Mouse (Mus musculus) ES-Bruce4 (cell line): ENCODE measurements around the gene Tep1. TPM values are rescaled to one million over a fixed set of nuclear protein-coding genes. Genes with fewer than 3 reads are reported as not detected.
"Not testable (repeated sequence)": the region's sequence is repeated elsewhere in the genome, so short reads cannot be mapped to it uniquely, and the experiment has no call there.

ENCODE experiments used
- H3K27ac ChIP-seq: 2 replicates; pipeline ENCODE4 v1.5.1; 2012; ENCODE audit warnings: low read length, inconsistent platforms; ENCODE audit not compliant: insufficient read depth
- H3K27me3 ChIP-seq: 2 replicates; pipeline ENCODE4 v1.6.1; 2012; ENCODE audit warnings: mild to moderate bottlenecking, low read length, inconsistent platforms; ENCODE audit not compliant: control insufficient read depth, poor library complexity, insufficient read depth, severe bottlenecking
- H3K36me3 ChIP-seq: 2 replicates; pipeline ENCODE4 v1.6.1; 2012; ENCODE audit warnings: inconsistent platforms, mild to moderate bottlenecking, low read length, moderate library complexity; ENCODE audit not compliant: control insufficient read depth, poor library complexity, insufficient read depth, severe bottlenecking
- H3K4me1 ChIP-seq: one replicate; pipeline ENCODE4 v1.8.1; 2011; ENCODE audit warnings: low read length; ENCODE audit not compliant: control insufficient read depth, insufficient read depth
- H3K4me3 ChIP-seq: 2 replicates; pipeline ENCODE4 v1.5.1; 2011; ENCODE audit warnings: low read depth, mild to moderate bottlenecking, low read length
- H3K9ac ChIP-seq: 2 replicates; pipeline ENCODE4 v1.6.1; 2012; ENCODE audit warnings: low read depth, mild to moderate bottlenecking, inconsistent platforms; ENCODE audit not compliant: poor library complexity, severe bottlenecking
- H3K9me3 ChIP-seq: replicated peaks from 2 replicates; pipeline ENCODE4 v1.6.1; 2012; ENCODE audit warnings: mild to moderate bottlenecking, low read length, inconsistent platforms; ENCODE audit not compliant: control insufficient read depth, poor library complexity, insufficient read depth, severe bottlenecking
- CTCF ChIP-seq: IDR thresholded peaks from one replicate; pipeline ENCODE4 v1.8.1; 2011; ENCODE audit warnings: low read depth, low read length
- EP300 ChIP-seq: IDR thresholded peaks from 2 replicates; pipeline ENCODE4 v1.6.1; 2011; ENCODE audit warnings: low read depth, low read length; ENCODE audit not compliant: insufficient read depth
- POLR2A ChIP-seq: IDR thresholded peaks from one replicate; pipeline ENCODE4 v1.8.1; 2011; ENCODE audit warnings: low read length; ENCODE audit not compliant: insufficient read depth
- polyA plus RNA-seq: library from polyadenylated mRNA; stranded (reverse); fragments of >200 nt; gene quantifications from 2 replicates; pipeline ENCODE4 v1.2.4, GENCODE M21; 2011; ENCODE audit warnings: low read depth; ENCODE audit not compliant: missing spikeins, insufficient read depth, insufficient read length

Gene Tep1
- polyA plus RNA-seq, 1 experiment, result 12.1 TPM

- H3K9me3 ChIP-seq, result no peaks in the 10 kb centered on the region
- H3K36me3 ChIP-seq, result peaks cover 39% of the 10 kb centered on the region
- no peak overlapping the region for H3K9ac ChIP-seq
- TF ChIP-seq CTCF, result no peak
- no peak for TF ChIP-seq EP300
- no peak for TF ChIP-seq POLR2A
- H3K4me1 ChIP-seq, result no peaks in the 10 kb centered on the region
- no peak overlapping the region for H3K27ac ChIP-seq
- H3K4me3 ChIP-seq, result no peak overlapping the region
- H3K27me3 ChIP-seq, result no peaks in the 10 kb centered on the region
These were observed 57.3 kb downstream of the Tep1 start for GRCm38 (mm10) chr14:50813060-50813459.

- H3K4me1 ChIP-seq, result no peaks in the 10 kb centered on the region
- H3K4me3 ChIP-seq, result peak within 1 kb of the TSS; percentile 88
- peak; percentile 76 for TF ChIP-seq POLR2A
- TF ChIP-seq EP300, result peak; percentile 53; the same call in 1 of the 2 replicates
- no peak for TF ChIP-seq CTCF
- peaks cover 11% of the 10 kb centered on the region for H3K36me3 ChIP-seq
- no peaks in the 10 kb centered on the region; the same call in 1 of the 2 replicates for H3K27me3 ChIP-seq
- no peak within 1 kb of the TSS for H3K27ac ChIP-seq
- peak within 1 kb of the TSS; percentile 85 for H3K9ac ChIP-seq
- no peaks in the 10 kb centered on the region for H3K9me3 ChIP-seq
These were observed 62.8 kb downstream of the Tep1 start, which contains the start of the genes Ccnb1ip1 and Parp2 for GRCm38 (mm10) chr14:50807487-50808072. Gene Ccnb1ip1 (minus strand): TSS chr14:50807732. Gene Parp2 (plus strand): TSS chr14:50807841.

GRCm38 (mm10) chr14:50806469-50806868 is 63.9 kb downstream of the Tep1 start:
- H3K9ac ChIP-seq, H3K4me1 ChIP-seq, H3K27ac ChIP-seq, H3K27me3 ChIP-seq, H3K9me3 ChIP-seq, H3K36me3 ChIP-seq, H3K4me3 ChIP-seq: not testable (repeated sequence)

GRCm38 (mm10) chr14:50804683-50805082 is 65.7 kb downstream of the Tep1 start:
- TF ChIP-seq POLR2A (no peak), EP300 (no peak), CTCF (no peak)
- Histone ChIP-seq H3K27ac (no peak overlapping the region), H3K4me3 (peak overlapping the region; percentile 27)

GRCm38 (mm10) chr14:50802843-50803562 is 67.4 kb downstream of the Tep1 start:
- Histone ChIP-seq H3K9ac (no peak overlapping the region), H3K9me3 (no peaks in the 10 kb centered on the region), H3K4me3 (no peak overlapping the region), H3K36me3 (no peaks in the 10 kb centered on the region), H3K27ac (no peak overlapping the region), H3K4me1 (no peaks in the 10 kb centered on the region), H3K27me3 (no peaks in the 10 kb centered on the region; the same call in 1 of the 2 replicates)
- TF ChIP-seq CTCF, result no peak
- TF ChIP-seq EP300, result no peak
- no peak for TF ChIP-seq POLR2A

More at GRCm38 (mm10) chr14:50804683-50805082, 65.7 kb downstream of the Tep1 start:
- Histone ChIP-seq H3K36me3 (no peaks in the 10 kb centered on the region), H3K9me3 (no peaks in the 10 kb centered on the region), H3K27me3 (no peaks in the 10 kb centered on the region; the same call in 1 of the 2 replicates), H3K4me1 (no peaks in the 10 kb centered on the region), H3K9ac (peak overlapping the region; percentile 32)

GRCm38 (mm10) chr14:50802441-50802840 is 67.9 kb downstream of the Tep1 start:
- Histone ChIP-seq H3K27me3 (no peaks in the 10 kb centered on the region; the same call in 1 of the 2 replicates), H3K36me3 (no peaks in the 10 kb centered on the region), H3K4me3 (no peak overlapping the region), H3K9ac (no peak overlapping the region), H3K4me1 (no peaks in the 10 kb centered on the region), H3K27ac (no peak overlapping the region), H3K9me3 (no peaks in the 10 kb centered on the region)
- TF ChIP-seq CTCF, result no peak
- no peak for TF ChIP-seq EP300
- no peak for TF ChIP-seq POLR2A
